Mouse (Mus musculus): ENCODE data around the gene Vwa3b. TPM values are rescaled to one million over a fixed set of nuclear protein-coding genes. Genes with fewer than 3 reads are reported as not detected.

Vwa3b gene
- not detected for polyA plus RNA-seq (2014; fragmentation: Illumina TruSeq; extraction: RNeasy Lipid Tissue Mini Kit (QIAGEN cat#74804); ENCODE audit: low replicate concordance)

DNA sequence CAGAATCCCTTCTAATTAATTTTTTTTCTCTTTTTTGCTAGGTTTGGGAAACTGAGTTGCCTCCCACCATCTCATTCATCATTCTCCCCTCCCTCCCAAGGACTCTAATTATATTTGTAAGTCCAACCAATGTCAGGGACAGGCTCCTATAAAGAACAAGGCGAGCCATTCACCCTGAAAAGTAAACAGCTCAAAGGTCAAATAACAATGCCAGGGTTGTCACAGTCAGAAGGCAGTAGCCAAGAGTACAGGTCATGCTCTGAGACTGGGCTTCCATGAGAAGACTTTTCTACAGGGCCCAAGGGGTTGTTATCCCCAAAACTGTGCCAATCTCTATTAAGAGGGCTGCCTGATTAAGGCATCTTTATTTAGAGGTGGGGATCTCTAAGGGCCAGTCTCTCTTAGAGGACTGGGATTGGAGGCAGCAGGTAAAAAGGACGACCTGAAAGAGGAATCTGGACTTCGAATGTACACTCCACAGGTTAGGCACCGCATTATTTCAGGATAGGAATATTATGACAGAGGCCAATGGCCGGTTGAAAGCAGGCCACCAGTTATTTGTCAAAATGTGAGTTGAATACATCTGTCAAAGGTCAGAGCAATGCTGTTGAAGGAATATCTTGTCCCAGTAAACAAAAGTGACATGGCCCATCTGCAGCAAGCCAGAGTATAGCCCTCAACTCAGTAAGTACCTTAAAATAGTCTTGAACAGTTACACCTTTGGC, at the start of gene Vwa3b:
Vwa3b (plus strand) TSS at position 635 of the 725 bp plus-strand sequence.

GRCm38 (mm10) chr1:37214144-37214543, 187.7 kb downstream of the Vwa3b start, which contains the start of gene Cnga3:
TSS of gene Cnga3 (plus strand) at chr1:37214434.

Other genes starting within 250 kb of the Vwa3b start
- 58.6 TPM for gene Tmem131, start 82.9 kb upstream of the Vwa3b start, polyA plus RNA-seq (2014; fragmentation: Illumina TruSeq; extraction: RNeasy Lipid Tissue Mini Kit (QIAGEN cat#74804); ENCODE audit: low replicate concordance)
- gene Cnga3, start 187.8 kb downstream of the Vwa3b start, polyA plus RNA-seq (2014; fragmentation: Illumina TruSeq; extraction: RNeasy Lipid Tissue Mini Kit (QIAGEN cat#74804); ENCODE audit: low replicate concordance) = not detected

Measured in small intestine, adult 10 weeks (tissue).